Mouse (Mus musculus) urinary bladder, postnatal 0 days (tissue): ENCODE data around the gene Ccdc153. TPM values are rescaled to one million over a fixed set of nuclear protein-coding genes. Genes with fewer than 3 reads are reported as not detected.

ENCODE experiments used
- polyA plus RNA-seq: library from polyadenylated mRNA; unstranded; fragments of >200 nt; fragmentation: Nextera tagmentation; extraction: Ambion mirVana; gene quantifications from 2 replicates; pipeline ENCODE4 v1.2.1, GENCODE M21; 2015

Ccdc153 gene
- polyA plus RNA-seq = not detected in 2 replicates

GRCm38 (mm10) chr9:44240399-44240798, at the start of gene Ccdc153:
Gene Ccdc153 (plus strand): TSS chr9:44240676.

GRCm38 (mm10) chr9:44233802-44234478, 6.5 kb upstream of the Ccdc153 start, which contains the start of gene Cbl:
Gene Cbl (minus strand): TSS chr9:44234049.

GRCm38 (mm10) chr9:44251314-44251713, 10.8 kb downstream of the Ccdc153 start, which contains the start of gene Pdzd3:
Gene Pdzd3 (minus strand): TSS chr9:44251471.

DNA sequence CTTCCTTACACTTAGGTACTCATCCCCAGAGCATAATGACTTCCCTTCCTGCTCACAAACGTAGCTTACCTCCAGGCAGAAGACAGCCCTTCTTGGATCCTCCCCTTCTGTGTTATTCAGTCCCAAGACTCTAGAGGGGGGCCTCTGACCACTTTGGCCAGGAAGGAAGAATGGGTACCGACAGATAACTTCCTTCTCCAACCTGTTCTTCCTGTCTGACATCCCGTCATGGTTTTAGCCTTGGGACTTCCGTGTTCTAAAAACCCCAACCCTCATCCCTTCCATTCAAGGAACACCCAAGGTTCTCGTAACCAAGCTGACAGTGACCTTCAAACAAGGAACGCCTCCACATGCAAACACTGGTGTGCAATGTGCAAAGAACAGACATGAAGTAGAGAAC, 28.0 kb downstream of the Ccdc153 start, which contains the start of gene Nlrx1:
Nlrx1 (minus strand) TSS at position 168 of the 400 bp plus-strand sequence.

GRCm38 (mm10) chr9:44288076-44288958, 47.8 kb downstream of the Ccdc153 start, which contains the start of gene Abcg4:
Gene Abcg4 (minus strand): TSS chr9:44288615.

Other genes starting within 250 kb of the Ccdc153 start
- 18.1 and 21.7 TPM in 2 replicates for gene Thy1, start 197.3 kb upstream of the Ccdc153 start, polyA plus RNA-seq
- 5.5 and 5.7 TPM in 2 replicates for gene Usp2, start 173.7 kb upstream of the Ccdc153 start, polyA plus RNA-seq
- not detected in 2 replicates for gene Mfrp, start 138.9 kb upstream of the Ccdc153 start, polyA plus RNA-seq
- 7.2 and 7.8 TPM in 2 replicates for gene C1qtnf5, start 133.4 kb upstream of the Ccdc153 start, polyA plus RNA-seq
- not detected in 2 replicates for gene Gm49380, start 127.2 kb upstream of the Ccdc153 start, polyA plus RNA-seq
- gene Rnf26, start 127.2 kb upstream of the Ccdc153 start, polyA plus RNA-seq = 27.9 and 28.3 TPM in 2 replicates
- gene Mcam, start 106.2 kb upstream of the Ccdc153 start, polyA plus RNA-seq = 88.6 and 96.6 TPM in 2 replicates
- gene Cbl, start 6.6 kb upstream of the Ccdc153 start, polyA plus RNA-seq = 7.7 and 7.9 TPM in 2 replicates
- gene Pdzd3, start 10.8 kb downstream of the Ccdc153 start, polyA plus RNA-seq = not detected in 2 replicates
- 11.7 and 13.2 TPM in 2 replicates for gene Nlrx1, start 27.9 kb downstream of the Ccdc153 start, polyA plus RNA-seq
- 1.2 and 1.5 TPM in 2 replicates for gene Abcg4, start 47.9 kb downstream of the Ccdc153 start, polyA plus RNA-seq
- 9.8 and 10.6 TPM in 2 replicates for gene Hinfp, start 65.0 kb downstream of the Ccdc153 start, polyA plus RNA-seq
- gene C2cd2l, start 79.6 kb downstream of the Ccdc153 start, polyA plus RNA-seq = 9.5 and 10.0 TPM in 2 replicates
- 20.0 and 21.4 TPM in 2 replicates for gene Dpagt1, start 85.3 kb downstream of the Ccdc153 start, polyA plus RNA-seq
- 62.3 and 83.5 TPM in 2 replicates for gene H2afx, start 94.0 kb downstream of the Ccdc153 start, polyA plus RNA-seq
- gene Hmbs, start 103.6 kb downstream of the Ccdc153 start, polyA plus RNA-seq = 55.1 and 55.2 TPM in 2 replicates
- gene Vps11, start 121.0 kb downstream of the Ccdc153 start, polyA plus RNA-seq = 14.4 and 16.1 TPM in 2 replicates
- 10.8 and 13.7 TPM in 2 replicates for gene Hyou1, start 138.8 kb downstream of the Ccdc153 start, polyA plus RNA-seq
- 10.6 and 11.6 TPM in 2 replicates for gene Slc37a4, start 156.2 kb downstream of the Ccdc153 start, polyA plus RNA-seq
- gene Rps25, start 166.5 kb downstream of the Ccdc153 start, polyA plus RNA-seq = 1,915 and 2,054 TPM in 2 replicates
- 76.5 and 84.1 TPM in 2 replicates for gene Trappc4, start 166.9 kb downstream of the Ccdc153 start, polyA plus RNA-seq
- gene Ccdc84, start 177.9 kb downstream of the Ccdc153 start, polyA plus RNA-seq = 12.5 TPM in 2 replicates
- not detected in 2 replicates for gene Foxr1, start 200.5 kb downstream of the Ccdc153 start, polyA plus RNA-seq
- 661 and 670 TPM in 2 replicates for gene Upk2, start 214.3 kb downstream of the Ccdc153 start, polyA plus RNA-seq
- 6.9 and 7.5 TPM in 2 replicates for gene Bcl9l, start 242.1 kb downstream of the Ccdc153 start, polyA plus RNA-seq